Mouse (Mus musculus): ENCODE measurements around the gene Gm11733. TPM values are rescaled to one million over a fixed set of nuclear protein-coding genes. Genes with fewer than 3 reads are reported as not detected.
A peak's percentile ranks its signal among the peaks of the same experiment; 100 is the strongest.

Gm11733 gene
- total and polyA plus RNA-seq, 2 experiments, result not detected

DNA sequence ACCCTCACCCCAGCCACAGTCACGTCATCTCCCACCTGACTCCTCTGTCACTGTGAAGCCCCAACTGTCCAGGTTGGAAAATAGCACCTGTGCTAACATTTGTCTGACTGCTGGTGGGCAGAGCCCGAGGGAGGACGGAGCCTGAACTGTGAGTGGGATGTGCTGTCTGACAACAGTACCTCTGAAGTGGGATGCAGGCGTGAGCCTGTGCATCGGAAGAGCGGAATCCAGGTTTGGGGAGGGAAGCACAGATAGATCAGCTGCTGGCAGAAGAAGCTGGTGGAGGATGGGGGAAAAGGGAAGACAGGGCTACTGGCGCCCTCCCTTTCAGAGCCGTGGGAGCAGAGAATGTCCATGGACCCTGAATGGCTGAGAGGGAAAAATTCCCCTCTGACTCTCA, 11.3 kb upstream of the Gm11733 start:
- no peaks in the 10 kb centered on the region for H3K36me3 ChIP-seq (ENCODE audit: control insufficient read depth, insufficient read depth, low read length)
- no peak overlapping the region for H3K27ac ChIP-seq (replicated peaks; ENCODE audit: insufficient read depth, low read depth, low read length)
- no peak overlapping the region for H3K4me3 ChIP-seq (ENCODE audit: insufficient read depth, low read depth, low read length)
- no peak overlapping the region for H3K9ac ChIP-seq (ENCODE audit: low read depth, low read length)
- H3K79me2 ChIP-seq (ENCODE audit: control insufficient read depth, insufficient read depth, low read length), result no peaks in the 10 kb centered on the region
- 83% methylated on average over 8 of the region's 8 CpGs for WGBS
- TF ChIP-seq CTCF (IDR thresholded peaks at IDR 0.05; ENCODE audit: low read depth, low read length) (no peak), POLR2A (IDR thresholded peaks at IDR 0.05; ENCODE audit: extremely low read depth, insufficient read depth, low read length) (no peak)
- no peaks in the 10 kb centered on the region for H3K4me1 ChIP-seq (ENCODE audit: control insufficient read depth, insufficient read depth, low read length)
- no peaks in the 10 kb centered on the region; the same call in 1 of the 2 replicates for H3K27me3 ChIP-seq (ENCODE audit: control insufficient read depth, insufficient read depth, low read length)
- no peak for DNase-seq (ENCODE audit: extremely low read depth, low read depth, low spot score)

DNA sequence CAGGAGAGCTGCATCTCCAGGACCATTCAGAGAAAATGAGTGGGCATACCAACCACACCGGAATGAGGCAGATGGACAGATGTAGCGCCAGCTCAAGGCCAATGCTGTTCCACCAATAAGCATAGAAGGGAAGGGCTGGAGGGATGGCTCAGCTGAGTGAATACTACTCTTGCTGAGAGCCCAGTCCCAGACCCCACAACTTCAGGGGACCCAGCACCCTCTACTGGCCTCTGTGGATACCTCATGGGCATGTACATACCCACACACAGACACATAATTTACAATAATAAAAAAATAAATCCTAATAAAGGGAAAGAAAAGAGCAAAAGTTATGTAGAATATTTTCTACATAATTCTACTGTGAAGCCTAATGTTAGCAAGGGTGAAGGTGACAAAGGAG, 9.0 kb upstream of the Gm11733 start:
- no peak for TF ChIP-seq POLR2A (IDR thresholded peaks at IDR 0.05; ENCODE audit: extremely low read depth, insufficient read depth, low read length)
- no peak for TF ChIP-seq CTCF (IDR thresholded peaks at IDR 0.05; ENCODE audit: low read depth, low read length)
- 100% methylated on average over 2 of the region's 2 CpGs for WGBS
- no peak for DNase-seq (ENCODE audit: extremely low read depth, low read depth, low spot score)

DNA sequence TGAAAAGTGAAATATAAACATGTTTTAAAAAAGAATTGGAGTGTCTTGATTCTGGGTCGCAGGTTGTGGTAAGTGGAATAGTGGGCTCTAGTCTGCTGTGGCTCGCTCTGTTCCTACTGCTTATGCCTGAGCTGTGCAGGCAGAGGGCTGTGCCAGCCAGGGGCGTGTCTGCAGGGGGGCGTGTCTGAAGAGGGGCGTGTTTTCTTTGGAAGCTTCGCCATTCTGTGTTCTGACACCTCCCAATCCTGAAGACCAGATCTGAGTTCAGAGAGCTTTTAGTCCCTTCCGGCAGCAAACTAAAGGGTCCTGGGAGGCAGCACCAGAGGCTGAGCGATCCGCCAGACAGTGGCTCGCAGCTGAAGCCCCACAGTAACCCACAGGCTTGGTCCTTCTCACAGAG, 8.5 kb upstream of the Gm11733 start:
- Histone ChIP-seq H3K9ac (ENCODE audit: low read depth, low read length) (no peak overlapping the region), H3K4me1 (ENCODE audit: control insufficient read depth, insufficient read depth, low read length) (no peaks in the 10 kb centered on the region), H3K79me2 (ENCODE audit: control insufficient read depth, insufficient read depth, low read length) (no peaks in the 10 kb centered on the region), H3K4me3 (ENCODE audit: insufficient read depth, low read depth, low read length) (no peak overlapping the region), H3K27me3 (ENCODE audit: control insufficient read depth, insufficient read depth, low read length) (no peaks in the 10 kb centered on the region; the same call in 1 of the 2 replicates), H3K27ac (replicated peaks; ENCODE audit: insufficient read depth, low read depth, low read length) (no peak overlapping the region), H3K36me3 (ENCODE audit: control insufficient read depth, insufficient read depth, low read length) (no peaks in the 10 kb centered on the region)
- DNase-seq (ENCODE audit: extremely low read depth, low read depth, low spot score), result peak; percentile 45
- WGBS, result 18% methylated on average over 10 of the region's 10 CpGs
- TF ChIP-seq CTCF (IDR thresholded peaks at IDR 0.05; ENCODE audit: low read depth, low read length) (no peak), POLR2A (IDR thresholded peaks at IDR 0.05; ENCODE audit: extremely low read depth, insufficient read depth, low read length) (no peak)

More for the DNA sequence above, 9.0 kb upstream of the Gm11733 start:
- Histone ChIP-seq H3K79me2 (ENCODE audit: control insufficient read depth, insufficient read depth, low read length) (no peaks in the 10 kb centered on the region), H3K4me1 (ENCODE audit: control insufficient read depth, insufficient read depth, low read length) (no peaks in the 10 kb centered on the region), H3K36me3 (ENCODE audit: control insufficient read depth, insufficient read depth, low read length) (no peaks in the 10 kb centered on the region), H3K27me3 (ENCODE audit: control insufficient read depth, insufficient read depth, low read length) (no peaks in the 10 kb centered on the region; the same call in 1 of the 2 replicates), H3K27ac (replicated peaks; ENCODE audit: insufficient read depth, low read depth, low read length) (no peak overlapping the region), H3K9ac (ENCODE audit: low read depth, low read length) (no peak overlapping the region), H3K4me3 (ENCODE audit: insufficient read depth, low read depth, low read length) (no peak overlapping the region)

DNA sequence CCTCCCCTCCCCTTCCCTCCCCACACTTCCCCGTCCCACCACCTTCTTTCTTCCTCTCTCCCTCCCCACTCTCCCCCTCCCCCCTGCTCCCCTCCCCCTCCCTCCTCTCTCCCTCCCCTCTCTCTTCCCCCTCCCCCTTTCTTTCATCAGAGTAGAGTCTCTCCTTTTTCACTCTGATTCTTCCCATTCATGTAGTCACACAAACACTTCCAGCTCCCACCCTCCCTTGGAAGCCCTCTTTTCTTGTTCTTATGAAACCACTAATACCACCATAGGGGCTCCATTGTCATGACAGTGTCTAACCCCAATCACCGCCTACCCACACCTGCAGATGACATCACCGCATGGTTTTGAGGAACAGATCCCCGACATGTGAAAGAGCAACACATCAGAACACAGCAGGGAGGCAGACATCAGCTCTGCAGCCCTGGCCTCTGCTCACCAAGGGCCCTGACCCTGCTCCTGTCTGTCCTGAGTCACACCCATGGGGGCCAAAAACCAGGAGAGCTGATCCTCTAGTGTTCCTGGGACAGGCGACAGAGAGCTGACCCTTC, 7.5 kb upstream of the Gm11733 start:
- WGBS, result 81% methylated on average over 5 of the region's 5 CpGs
- Histone ChIP-seq H3K4me3 (ENCODE audit: insufficient read depth, low read depth, low read length) (no peak overlapping the region), H3K9ac (ENCODE audit: low read depth, low read length) (no peak overlapping the region), H3K79me2 (ENCODE audit: control insufficient read depth, insufficient read depth, low read length) (no peaks in the 10 kb centered on the region), H3K4me1 (ENCODE audit: control insufficient read depth, insufficient read depth, low read length) (no peaks in the 10 kb centered on the region), H3K36me3 (ENCODE audit: control insufficient read depth, insufficient read depth, low read length) (no peaks in the 10 kb centered on the region), H3K27ac (replicated peaks; ENCODE audit: insufficient read depth, low read depth, low read length) (no peak overlapping the region), H3K27me3 (ENCODE audit: control insufficient read depth, insufficient read depth, low read length) (no peaks in the 10 kb centered on the region; the same call in 1 of the 2 replicates)
- no peak for DNase-seq (ENCODE audit: extremely low read depth, low read depth, low spot score)
- no peak for TF ChIP-seq CTCF (IDR thresholded peaks at IDR 0.05; ENCODE audit: low read depth, low read length)
- no peak for TF ChIP-seq POLR2A (IDR thresholded peaks at IDR 0.05; ENCODE audit: extremely low read depth, insufficient read depth, low read length)

DNA sequence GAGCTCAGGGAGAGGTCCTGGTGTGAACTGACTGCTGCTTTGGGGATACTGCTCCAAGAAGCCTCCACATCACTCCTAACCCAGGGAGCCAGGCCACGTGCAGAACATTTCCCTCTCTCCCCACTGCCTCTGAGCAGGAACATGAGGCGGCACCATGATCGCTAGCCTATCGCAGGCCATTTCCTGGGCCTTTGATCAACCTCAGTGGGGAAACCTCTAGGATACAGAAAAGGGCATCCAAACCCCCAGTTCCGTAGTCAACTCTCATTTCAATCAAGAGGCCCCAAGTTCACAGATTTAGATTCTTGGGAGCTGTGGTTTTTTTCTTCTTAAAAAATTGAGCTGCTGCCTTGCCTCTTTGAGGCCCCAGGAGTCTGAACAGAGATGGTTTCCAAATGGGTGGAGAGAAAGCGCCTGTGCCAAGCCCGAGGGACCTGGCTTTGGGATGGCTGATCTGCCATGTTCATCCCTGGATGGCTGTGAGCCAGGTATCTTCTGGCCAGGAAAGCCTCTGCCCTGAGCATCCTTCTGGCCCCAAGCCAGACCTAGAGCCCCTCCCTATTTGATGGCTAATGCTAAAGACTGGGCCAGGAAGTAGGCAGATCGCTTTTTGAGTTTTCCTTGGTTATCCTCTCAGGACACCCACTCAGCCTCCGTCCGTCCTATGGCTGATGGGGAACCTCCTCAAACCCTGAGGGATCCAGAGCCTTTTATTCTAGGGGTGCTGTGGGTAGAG, 5.7 kb upstream of the Gm11733 start:
- Histone ChIP-seq H3K27me3 (ENCODE audit: control insufficient read depth, insufficient read depth, low read length) (no peaks in the 10 kb centered on the region), H3K36me3 (ENCODE audit: control insufficient read depth, insufficient read depth, low read length) (no peaks in the 10 kb centered on the region), H3K9ac (ENCODE audit: low read depth, low read length) (no peak overlapping the region), H3K27ac (replicated peaks; ENCODE audit: insufficient read depth, low read depth, low read length) (no peak overlapping the region), H3K4me3 (ENCODE audit: insufficient read depth, low read depth, low read length) (no peak overlapping the region), H3K4me1 (ENCODE audit: control insufficient read depth, insufficient read depth, low read length) (peaks cover 7% of the 10 kb centered on the region), H3K79me2 (ENCODE audit: control insufficient read depth, insufficient read depth, low read length) (no peaks in the 10 kb centered on the region)
- DNase-seq (ENCODE audit: extremely low read depth, low read depth, low spot score), result no peak
- TF ChIP-seq POLR2A (IDR thresholded peaks at IDR 0.05; ENCODE audit: extremely low read depth, insufficient read depth, low read length) (no peak), CTCF (IDR thresholded peaks at IDR 0.05; ENCODE audit: low read depth, low read length) (no peak)
- 74% methylated on average over 10 of the region's 10 CpGs for WGBS
